Mouse (Mus musculus) CH12.LX (cell line): ENCODE measurements at regions not wholly inside any gene's neighbourhood (a gene's known extent, or its start where the extent isn't known, plus 50 kb on each side); places are given as distances from the start of the nearest gene placed in this dataset.

ENCODE experiments used
- DNase-seq: peaks from one replicate; pipeline ENCODE4 v3.0.0-alpha.2; 2013; ENCODE audit errors: extremely low read depth
- H3K27ac ChIP-seq: 2 replicates; pipeline ENCODE4 v1.5.1; 2012; ENCODE audit warnings: low read depth, mild to moderate bottlenecking, control low read depth, moderate library complexity; ENCODE audit not compliant: insufficient read depth
- H3K27me3 ChIP-seq: replicated peaks from 2 replicates; pipeline ENCODE3; 2012; ENCODE audit warnings: inconsistent platforms
- H3K36me3 ChIP-seq, 2 experiments: replicated peaks in 1 of 2; 2 replicates each; pipeline versions ENCODE3 to v1.6.1; 2012; ENCODE audit warnings: inconsistent platforms in 1 of 2, low read length in 1 of 2, mild to moderate bottlenecking in 1 of 2, mixed read lengths in 1 of 2, moderate library complexity in 1 of 2; ENCODE audit not compliant: control insufficient read depth in 1 of 2, insufficient read depth in 1 of 2
- H3K4me1 ChIP-seq, 2 experiments: 2 replicates each; pipeline ENCODE4 v1.6.1; 2012; ENCODE audit warnings: inconsistent platforms in 1 of 2, moderate library complexity in 1 of 2; ENCODE audit not compliant: insufficient read depth in 2 of 2, control insufficient read depth in 1 of 2
- H3K4me2 ChIP-seq: 2 replicates; pipeline ENCODE4 v1.6.1; 2012; ENCODE audit warnings: low read depth, mild to moderate bottlenecking, control low read depth; ENCODE audit not compliant: poor library complexity, insufficient read depth, severe bottlenecking
- H3K4me3 ChIP-seq, 3 experiments: fragments of 150-350 bp in 1 of 3; sonication (generic) in 1 of 3; replicated peaks in 1 of 3; 2 replicates each; pipeline versions ENCODE3 to v1.5.1; 2011 to 2012; ENCODE audit warnings: low read depth in 2 of 3, low read length in 2 of 3, mild to moderate bottlenecking in 2 of 3, moderate library complexity in 2 of 3, control low read depth in 1 of 3, improper control_type of control experiment in 1 of 3, inconsistent platforms in 1 of 3, mixed read lengths in 1 of 3; ENCODE audit not compliant: poor library complexity in 1 of 3
- H3K79me2 ChIP-seq: replicated peaks from 2 replicates; pipeline ENCODE4 v1.6.1; 2012; ENCODE audit warnings: mild to moderate bottlenecking, moderate library complexity; ENCODE audit not compliant: control insufficient read depth, poor library complexity, insufficient read depth, severe bottlenecking; ENCODE audit errors: extremely low read depth
- H3K9ac ChIP-seq: 2 replicates; pipeline ENCODE4 v1.6.1; 2012; ENCODE audit warnings: low read depth, mild to moderate bottlenecking, control low read depth, moderate library complexity; ENCODE audit not compliant: insufficient read depth
- H3K9me3 ChIP-seq: replicated peaks from 2 replicates; pipeline ENCODE3; 2012; ENCODE audit warnings: low read length, inconsistent platforms, mixed read lengths
- BHLHE40 ChIP-seq: IDR thresholded peaks from 2 replicates; pipeline ENCODE4 v1.6.1; 2011; ENCODE audit warnings: mild to moderate bottlenecking, low read depth, low read length, improper control_type of control experiment
- CHD1 ChIP-seq: IDR thresholded peaks from 2 replicates; pipeline ENCODE4 v1.6.1; 2012; ENCODE audit warnings: low read depth, low read length, improper control_type of control experiment, inconsistent platforms
- CHD2 ChIP-seq: IDR thresholded peaks from 2 replicates; pipeline ENCODE4 v1.6.1; 2011; ENCODE audit warnings: low read length, improper control_type of control experiment
- CTCF ChIP-seq, 2 experiments: IDR thresholded peaks in 1 of 2; conservative IDR thresholded peaks in 1 of 2; 2 replicates each; pipeline ENCODE4 v1.5.1; 2011 to 2012; ENCODE audit warnings: low read depth in 2 of 2, low read length in 2 of 2, improper control_type of control experiment in 1 of 2, inconsistent platforms in 1 of 2, mild to moderate bottlenecking in 1 of 2, moderate library complexity in 1 of 2
- ELF1 ChIP-seq: IDR thresholded peaks from 2 replicates; pipeline ENCODE4 v1.6.1; 2014; ENCODE audit warnings: low read depth, mild to moderate bottlenecking, inconsistent platforms, low read length, improper control_type of control experiment
- ETS1 ChIP-seq: conservative IDR thresholded peaks from 2 replicates; pipeline ENCODE4 v1.6.1; 2012; ENCODE audit warnings: low read depth, mild to moderate bottlenecking, inconsistent platforms, low read length, improper control_type of control experiment, moderate library complexity
- IRF4 ChIP-seq: IDR thresholded peaks from 2 replicates; pipeline ENCODE4 v1.6.1; 2014; ENCODE audit warnings: low read depth, mild to moderate bottlenecking, inconsistent platforms, low read length, improper control_type of control experiment
- JUND ChIP-seq: conservative IDR thresholded peaks from 2 replicates; pipeline ENCODE4 v1.6.1; 2011; ENCODE audit warnings: low read depth, low read length, improper control_type of control experiment
- MAZ ChIP-seq: IDR thresholded peaks from 2 replicates; pipeline ENCODE4 v1.6.1; 2012; ENCODE audit warnings: low read depth, mild to moderate bottlenecking, inconsistent platforms, low read length, improper control_type of control experiment, moderate library complexity
- MEF2A ChIP-seq: IDR thresholded peaks from 2 replicates; pipeline ENCODE4 v1.6.1; 2014; ENCODE audit warnings: low read depth, mild to moderate bottlenecking, inconsistent platforms, low read length, improper control_type of control experiment, borderline replicate concordance
- POLR2A ChIP-seq: IDR thresholded peaks from 2 replicates; pipeline ENCODE4 v1.6.1; 2011; ENCODE audit warnings: low read depth, mild to moderate bottlenecking, improper control_type of control experiment, low read length
- RAD21 ChIP-seq: IDR thresholded peaks from 2 replicates; pipeline ENCODE4 v1.6.1; 2011; ENCODE audit warnings: low read depth, mild to moderate bottlenecking, low read length, improper control_type of control experiment, moderate library complexity
- RCOR1 ChIP-seq: conservative IDR thresholded peaks from 2 replicates; pipeline ENCODE4 v1.6.1; 2012; ENCODE audit warnings: low read depth, mild to moderate bottlenecking, inconsistent platforms, low read length, improper control_type of control experiment
- SMC3 ChIP-seq: IDR thresholded peaks from 2 replicates; pipeline ENCODE4 v1.6.1; 2011; ENCODE audit warnings: low read depth, low read length, improper control_type of control experiment
- USF1 ChIP-seq: IDR thresholded peaks from 2 replicates; pipeline ENCODE4 v1.6.1; 2014; ENCODE audit warnings: low read depth, mild to moderate bottlenecking, inconsistent platforms, low read length, improper control_type of control experiment
- USF2 ChIP-seq: conservative IDR thresholded peaks from 2 replicates; pipeline ENCODE4 v1.6.1; 2011; ENCODE audit warnings: low read depth, low read length, improper control_type of control experiment
- ZC3H11A ChIP-seq: IDR thresholded peaks from 2 replicates; pipeline ENCODE4 v1.6.1; 2012; ENCODE audit warnings: low read depth, mild to moderate bottlenecking, inconsistent platforms, low read length, improper control_type of control experiment
- ZMIZ1 ChIP-seq: IDR thresholded peaks from 2 replicates; pipeline ENCODE4 v1.6.1; 2012; ENCODE audit warnings: low read depth, mild to moderate bottlenecking, inconsistent platforms, low read length, improper control_type of control experiment
- ZNF384 ChIP-seq: IDR thresholded peaks from 2 replicates; pipeline ENCODE4 v1.6.1; 2012; ENCODE audit warnings: low read depth, low read length, improper control_type of control experiment, inconsistent platforms
- dilution Hi-C: fragments of 300-500 bp; cut with MboI; formaldehyde crosslinking; loops from 2 replicates; pipeline ENCODE4 v1.14.3; 2020; ENCODE audit warnings: low sequenced_read_pairs; ENCODE audit not compliant: extremely low pct_unique_long_range_greater_than_20kb, extremely low pct_ligation_motif_present
- in situ Hi-C: fragments of 300-500 bp; cut with MboI; formaldehyde crosslinking; loops from 3 replicates; pipeline ENCODE4 v1.14.3; 2019; ENCODE audit warnings: low sequenced_read_pairs, low pct_ligation_motif_present, low pct_unique_long_range_greater_than_20kb, mixed read lengths

DNA sequence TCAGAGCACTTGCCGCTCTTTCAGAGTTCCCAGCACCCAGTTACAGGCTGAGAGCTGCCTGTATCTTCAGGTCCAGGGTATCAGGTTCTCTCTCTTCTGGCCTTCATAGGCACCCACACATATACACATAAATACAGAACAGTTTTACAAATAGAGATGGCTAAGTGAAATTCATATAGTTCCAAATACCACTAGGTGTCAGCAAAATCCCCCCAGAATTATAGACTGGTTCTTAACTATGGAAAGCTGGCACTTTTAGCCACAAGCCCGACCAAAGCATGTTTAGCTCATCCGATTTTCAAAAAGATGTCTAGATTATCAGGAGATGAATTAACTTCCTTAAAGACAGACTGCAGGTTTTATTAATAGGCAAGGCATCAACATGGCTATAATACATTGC, 107.4 kb upstream of the Apob start:
- peaks cover 0 to 7% of the 10 kb centered on the region in 2 experiments; a peak in 1 of 4 replicates for H3K4me1 ChIP-seq
- DNase-seq: peak; percentile 6
- in situ Hi-C loops: no loop called here
- H3K79me2 ChIP-seq: no peaks in the 10 kb centered on the region
- dilution Hi-C loops: no loop called here
- H3K27me3 ChIP-seq: no peaks in the 10 kb centered on the region
- no peak overlapping the region for H3K9ac ChIP-seq
- H3K9me3 ChIP-seq: peaks cover 3% of the 10 kb centered on the region
- no peaks in the 10 kb centered on the region for H3K36me3 ChIP-seq
- no peak overlapping the region for H3K27ac ChIP-seq
- H3K4me3 ChIP-seq: no peak overlapping the region
- TF ChIP-seq CTCF (conservative IDR thresholded peaks at IDR 0.05 in 1 of 2, IDR thresholded peaks at IDR 0.05 in 1 of 2; ENCODE audit: low read depth in 2 of 2, low read length in 2 of 2): peak in 1 of 2 experiments; percentile 46; a peak in 2 of 4 replicates
- TF ChIP-seq CHD2: no peak
- no peak for TF ChIP-seq MEF2A
- 0 out of 2 replicates have a peak, but pooled peaks have one; percentile 6 for TF ChIP-seq SMC3
- peak; percentile 20 for TF ChIP-seq RAD21
- H3K4me2 ChIP-seq: no peak overlapping the region

DNA sequence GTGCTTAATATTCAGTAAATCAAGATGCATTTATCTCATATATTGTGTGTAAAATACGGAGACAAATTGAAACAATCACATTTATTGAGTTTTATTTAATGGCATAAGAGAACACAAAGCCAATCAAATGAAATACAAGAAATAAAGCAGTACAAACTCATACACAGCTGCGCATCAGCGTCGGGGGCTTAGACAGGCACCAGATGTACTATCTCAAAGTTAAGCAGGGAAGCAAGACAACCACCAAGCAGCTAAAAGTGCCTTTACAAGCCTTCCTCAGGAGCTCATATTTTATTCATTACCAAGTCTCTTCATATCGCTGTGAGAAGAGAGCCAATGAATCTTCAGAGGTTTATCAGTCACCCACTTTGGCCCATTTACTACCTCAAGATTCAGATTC, 107.0 kb upstream of the Apob start:
- Histone ChIP-seq H3K27ac (no peak overlapping the region), H3K79me2 (no peaks in the 10 kb centered on the region), H3K27me3 (no peaks in the 10 kb centered on the region), H3K9ac (no peak overlapping the region), H3K4me3 (no peak overlapping the region), H3K9me3 (peaks cover 3% of the 10 kb centered on the region), H3K4me1 (peaks cover 0 to 9% of the 10 kb centered on the region in 2 experiments; a peak in 1 of 4 replicates), H3K36me3 (no peaks in the 10 kb centered on the region), H3K4me2 (no peak overlapping the region)
- dilution Hi-C loops: no loop called here
- no peak for DNase-seq
- in situ Hi-C loops: no loop called here
- TF ChIP-seq ETS1: no peak
- no peak for TF ChIP-seq ELF1
- no peak for TF ChIP-seq USF1
- TF ChIP-seq ZC3H11A: no peak
- TF ChIP-seq ZMIZ1: no peak
- no peak for TF ChIP-seq JUND
- no peak for TF ChIP-seq CTCF (conservative IDR thresholded peaks at IDR 0.05 in 1 of 2, IDR thresholded peaks at IDR 0.05 in 1 of 2; ENCODE audit: low read depth in 2 of 2, low read length in 2 of 2)
- no peak for TF ChIP-seq BHLHE40
- TF ChIP-seq ZNF384: no peak
- no peak for TF ChIP-seq MAZ
- TF ChIP-seq IRF4: no peak
- TF ChIP-seq CHD1: no peak
- TF ChIP-seq USF2: no peak
- no peak for TF ChIP-seq RCOR1
- TF ChIP-seq POLR2A: no peak
